Mouse (Mus musculus): ENCODE data around the gene Zdhhc7.

DNA sequence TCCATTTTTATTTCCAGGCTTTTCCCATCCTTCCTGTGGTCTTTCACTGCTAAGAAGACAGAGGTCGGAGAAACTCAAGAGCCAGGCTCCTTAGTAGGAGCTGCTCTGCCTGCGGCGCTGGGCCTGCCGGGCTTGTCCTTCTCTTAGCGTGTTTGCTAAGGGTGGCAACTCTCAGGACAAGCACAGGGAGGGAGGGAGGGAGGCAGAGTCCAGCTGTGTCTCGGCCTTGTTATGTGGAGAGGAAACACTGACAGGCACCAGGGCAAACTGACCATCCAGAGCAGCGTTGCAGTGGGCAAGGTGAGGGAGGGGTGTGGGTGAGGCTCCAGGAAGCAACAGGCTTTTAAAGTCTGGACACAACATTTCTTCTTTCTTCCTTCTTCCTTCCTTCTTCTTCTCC, 11.8 kb downstream of the Zdhhc7 start:
- TF ChIP-seq CTCF (IDR thresholded peaks at IDR 0.05; ENCODE audit: borderline replicate concordance, extremely low read depth, insufficient read depth, insufficient read length): no peak
- no peak for TF ChIP-seq POLR2A (IDR thresholded peaks at IDR 0.05; ENCODE audit: borderline replicate concordance, extremely low read depth, insufficient read depth, insufficient read length, poor library complexity, severe bottlenecking)

All from brain, embryonic 14.5 days (tissue).